Mouse (Mus musculus): ENCODE measurements around the gene Dlx1.

DNA sequence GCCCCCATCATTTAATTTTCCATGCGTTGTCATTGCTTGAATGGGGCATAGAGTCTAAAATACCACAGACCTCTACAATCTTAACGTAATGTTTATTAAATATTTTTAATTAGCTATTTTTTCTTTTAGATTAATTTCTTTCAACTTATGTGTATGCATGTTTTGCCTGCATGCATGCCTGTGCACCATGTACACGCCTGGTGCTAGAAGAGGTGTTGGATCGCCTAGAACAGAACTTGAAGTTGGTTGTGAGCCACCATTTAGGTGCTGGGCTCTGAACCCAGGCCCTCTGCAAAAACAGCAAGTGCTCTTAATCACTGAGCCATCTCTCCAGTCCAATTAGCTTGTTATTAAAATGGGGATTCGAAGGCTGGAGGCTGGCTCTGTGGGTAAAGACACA lies 53.6 kb downstream of the Dlx1 start:
- no peak for TF ChIP-seq CTCF (IDR thresholded peaks at IDR 0.05; ENCODE audit: low read depth, low read length)
- no peak for TF ChIP-seq POLR2A (IDR thresholded peaks at IDR 0.05; ENCODE audit: borderline replicate concordance, low read depth, low read length)

Data from bone marrow macrophage, adult 2 months (primary cell).